Mouse (Mus musculus) kidney, embryonic 14.5 days (tissue): ENCODE results near the gene Cplx3. TPM values are rescaled to one million over a fixed set of nuclear protein-coding genes. Genes with fewer than 3 reads are reported as not detected.

Source experiments
- ATAC-seq: fragments of 200-750 bp; cut with Nextera tagmentation; 2 replicates; pipeline ENCODE4 v1.8.0; 2017; ENCODE audit warnings: moderate number of reproducible peaks, mild to moderate bottlenecking, moderate TSS enrichment, moderate library complexity; ENCODE audit not compliant: low FRiP score, low TSS enrichment
- H3K27ac ChIP-seq: fragments of 300-500 bp; sonication (generic); 2 replicates; pipeline ENCODE4 v1.5.1; 2014; ENCODE audit warnings: low read depth, mild to moderate bottlenecking, low read length, moderate library complexity, mixed read lengths
- H3K27me3 ChIP-seq: fragments of 300-500 bp; sonication (generic); 2 replicates; pipeline ENCODE4 v1.6.1; 2014; ENCODE audit warnings: mild to moderate bottlenecking, low read length; ENCODE audit not compliant: control insufficient read depth, insufficient read depth
- H3K36me3 ChIP-seq: fragments of 300-500 bp; sonication (generic); 2 replicates; pipeline ENCODE4 v1.6.1; 2014; ENCODE audit warnings: low read length, mixed read lengths; ENCODE audit not compliant: control insufficient read depth, insufficient read depth
- H3K4me1 ChIP-seq: fragments of 300-500 bp; sonication (generic); 2 replicates; pipeline ENCODE4 v1.6.1; 2014; ENCODE audit warnings: low read length, mixed read lengths; ENCODE audit not compliant: control insufficient read depth, insufficient read depth
- H3K4me2 ChIP-seq: fragments of 300-500 bp; sonication (generic); replicated peaks from 2 replicates; pipeline ENCODE4 v1.6.1; 2014; ENCODE audit warnings: low read depth, mild to moderate bottlenecking, low read length
- H3K4me3 ChIP-seq: fragments of 300-500 bp; sonication (generic); 2 replicates; pipeline ENCODE4 v1.5.1; 2014; ENCODE audit warnings: mild to moderate bottlenecking, low read length
- H3K9ac ChIP-seq: fragments of 300-500 bp; sonication (generic); 2 replicates; pipeline ENCODE4 v1.6.1; 2014; ENCODE audit warnings: low read depth, mild to moderate bottlenecking, low read length, moderate library complexity
- H3K9me3 ChIP-seq: fragments of 300-500 bp; sonication (generic); 2 replicates; pipeline ENCODE4 v1.6.1; 2016; ENCODE audit warnings: low read length; ENCODE audit not compliant: control insufficient read depth
- WGBS: fragments of 180-500 bp; shearing (Covaris S2); extraction: QIAGEN DNeasy Blood & Tissue Kit; methylation state at CpG from one replicate; pipeline ENCODE4 v1.1.7; 2014; 5-methylcytosine and 5-hydroxymethylcytosine counted together
- polyA plus RNA-seq: library from polyadenylated mRNA; unstranded; fragments of >200 nt; fragmentation: Nextera tagmentation; extraction: Ambion mirVana; gene quantifications from 2 replicates; pipeline ENCODE4 v1.2.1, GENCODE M21; 2014

Cplx3 gene
- polyA plus RNA-seq, result not detected in 2 replicates

DNA sequence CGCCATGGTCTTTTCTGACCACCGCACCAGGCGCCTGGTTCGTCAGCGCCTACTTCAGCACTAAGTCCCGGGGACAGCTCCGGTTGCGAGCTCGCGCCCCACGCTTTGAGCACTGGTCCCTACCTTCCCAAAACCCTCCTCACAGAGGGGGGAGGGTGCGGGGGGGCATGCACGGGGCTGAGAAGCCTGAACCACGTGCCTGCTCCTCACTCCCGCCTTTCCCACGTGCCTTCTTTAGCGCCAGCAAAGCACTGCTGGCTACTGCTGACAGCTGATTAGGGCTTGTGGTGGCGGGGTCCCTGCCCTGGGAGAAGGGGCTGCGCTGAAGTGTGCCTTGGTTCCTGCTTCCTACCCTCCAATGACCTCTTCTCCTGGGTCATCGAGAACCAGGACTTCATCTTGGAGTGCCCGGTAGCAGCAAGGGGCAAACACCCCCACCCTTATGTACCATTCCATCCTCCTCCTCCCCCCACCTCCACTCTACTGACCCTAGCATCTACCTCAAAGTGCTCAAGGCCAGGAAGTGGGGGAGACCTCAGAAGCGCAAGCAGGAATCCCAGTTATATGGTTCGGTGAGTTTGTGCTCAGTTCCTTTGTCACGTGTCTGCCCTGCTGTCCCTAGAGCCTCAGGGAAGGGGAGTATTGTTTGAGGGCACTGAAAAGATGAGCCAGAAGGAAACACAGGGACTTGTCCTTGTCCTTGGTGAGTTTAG lies at the start of gene Cplx3:
Gene Cplx3 (minus strand): TSS at position 143 of the 713 bp plus-strand sequence.
- peak; percentile 65 for ATAC-seq
- H3K4me3 ChIP-seq, result no peak within 1 kb of the TSS
- WGBS, result 5% methylated on average over 24 of the region's 24 CpGs

DNA sequence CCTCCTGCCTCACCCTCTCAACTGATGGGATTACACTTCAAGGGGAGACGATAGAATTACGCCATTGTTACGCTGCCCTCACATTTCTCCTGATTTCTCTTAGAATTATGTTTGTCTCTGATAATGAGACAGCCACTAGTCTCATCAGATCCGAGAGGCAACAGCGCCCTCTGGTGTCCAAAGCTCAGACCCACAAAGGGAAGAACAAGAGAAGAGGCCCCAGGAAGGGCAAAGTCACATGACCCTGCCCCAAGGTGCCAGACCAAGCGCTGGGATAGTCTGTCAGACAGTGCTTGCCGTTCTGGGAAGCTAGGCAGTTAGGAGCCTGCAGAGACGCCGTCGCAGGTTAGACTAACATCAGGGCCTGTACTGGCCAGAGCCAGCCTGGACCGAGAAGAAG lies 49.7 kb upstream of the Cplx3 start:
- WGBS, result 2% methylated on average over 11 of the region's 11 CpGs
- Histone ChIP-seq H3K9me3 (no peaks in the 10 kb centered on the region), H3K36me3 (no peaks in the 10 kb centered on the region), H3K27ac (no peak overlapping the region), H3K4me2 (peak overlapping the region; percentile 26), H3K4me3 (no peak overlapping the region), H3K4me1 (no peaks in the 10 kb centered on the region), H3K27me3 (no peaks in the 10 kb centered on the region), H3K9ac (no peak overlapping the region)
- ATAC-seq, result peak; percentile 70

More for the DNA sequence above, at the start of gene Cplx3:
- Histone ChIP-seq H3K27ac (no peak within 1 kb of the TSS), H3K4me2 (no peak within 1 kb of the TSS; the same call in 1 of the 2 replicates), H3K9me3 (no peaks in the 10 kb centered on the region), H3K4me1 (0 out of 2 replicates have a peak, but pooled peaks cover 4% of the 10 kb centered on the region), H3K36me3 (no peaks in the 10 kb centered on the region), H3K27me3 (no peaks in the 10 kb centered on the region), H3K9ac (no peak within 1 kb of the TSS)

DNA sequence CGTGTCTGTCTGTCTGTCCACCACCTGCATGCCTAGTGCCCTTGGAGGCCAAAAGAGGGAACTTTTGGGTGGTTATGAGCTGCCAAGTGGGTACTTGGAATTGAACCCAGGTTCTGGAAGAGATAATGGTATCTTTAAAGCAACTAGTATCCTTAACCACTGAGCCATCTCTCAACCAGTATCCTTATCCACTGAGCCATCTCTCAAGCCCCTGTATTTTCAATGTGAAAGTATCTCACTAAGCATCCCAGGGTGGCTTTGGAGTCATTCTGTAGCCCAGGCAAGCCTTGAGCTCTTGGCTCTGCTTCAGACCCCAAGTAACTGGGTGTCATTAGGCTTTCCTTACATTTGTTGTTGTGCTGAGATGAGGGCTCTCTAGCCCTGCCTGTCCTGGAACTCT lies 48.9 kb upstream of the Cplx3 start:
- no peak for ATAC-seq

DNA sequence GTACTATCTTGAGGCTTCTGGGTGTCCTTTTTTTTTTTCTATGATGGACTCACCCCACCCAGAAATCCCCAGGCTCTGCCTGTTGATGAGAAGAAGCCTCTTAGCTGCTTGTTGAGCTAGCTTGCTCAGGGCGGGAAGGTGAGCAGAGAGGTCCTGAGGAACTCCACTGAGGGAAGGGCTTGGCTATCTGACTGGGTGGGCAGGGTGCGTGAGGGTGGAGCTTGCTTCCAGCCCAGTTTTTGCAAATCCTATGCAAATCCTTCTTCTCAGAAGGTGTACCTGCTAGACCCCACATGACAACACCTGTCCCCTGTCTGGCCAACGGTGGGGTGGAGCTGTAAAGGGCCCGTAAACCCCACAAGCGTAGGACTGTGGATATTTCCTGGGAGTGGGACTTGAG lies 47.2 kb upstream of the Cplx3 start, which contains the start of gene Csk:
Gene Csk (minus strand): TSS at position 349 of the 400 bp plus-strand sequence.
- Histone ChIP-seq H3K4me1 (no peaks in the 10 kb centered on the region), H3K27ac (no peak within 1 kb of the TSS), H3K9ac (no peak within 1 kb of the TSS), H3K9me3 (no peaks in the 10 kb centered on the region), H3K27me3 (no peaks in the 10 kb centered on the region), H3K4me3 (no peak within 1 kb of the TSS), H3K4me2 (no peak within 1 kb of the TSS), H3K36me3 (no peaks in the 10 kb centered on the region)
- WGBS, result 63% methylated on average over 5 of the region's 5 CpGs
- ATAC-seq, result no peak

More for the DNA sequence above, 48.9 kb upstream of the Cplx3 start:
- no peak overlapping the region for H3K4me2 ChIP-seq
- no peak overlapping the region for H3K27ac ChIP-seq
- no peaks in the 10 kb centered on the region for H3K36me3 ChIP-seq
- H3K4me1 ChIP-seq, result no peaks in the 10 kb centered on the region
- H3K4me3 ChIP-seq, result no peak overlapping the region
- H3K27me3 ChIP-seq, result no peaks in the 10 kb centered on the region
- 89% methylated on average over 1 of the region's 1 CpGs for WGBS
- H3K9me3 ChIP-seq, result no peaks in the 10 kb centered on the region
- H3K9ac ChIP-seq, result no peak overlapping the region

DNA sequence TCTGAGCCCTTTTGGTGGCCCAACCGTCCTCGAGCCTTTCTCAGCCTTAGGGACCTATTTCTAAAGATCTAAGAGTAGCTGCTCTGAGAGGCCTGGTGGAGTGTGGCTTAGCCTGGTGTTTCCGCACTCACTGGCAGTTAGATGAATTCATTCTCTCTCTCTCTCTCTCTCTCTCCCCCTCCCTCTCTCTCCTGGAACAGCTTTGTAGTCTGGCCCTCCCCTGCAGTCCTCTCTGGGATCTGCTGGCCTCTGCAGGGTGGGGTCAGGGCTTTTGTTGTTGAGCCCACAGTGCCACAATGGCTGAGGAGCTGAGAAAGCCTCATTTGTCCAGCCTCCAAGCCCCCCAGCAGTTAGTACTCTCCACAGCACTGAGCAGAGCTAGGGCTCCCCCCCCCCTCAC lies 46.8 kb upstream of the Cplx3 start:
- H3K9ac ChIP-seq, result no peak overlapping the region
- H3K4me3 ChIP-seq, result no peak overlapping the region
- H3K9me3 ChIP-seq, result no peaks in the 10 kb centered on the region
- H3K4me1 ChIP-seq, result no peaks in the 10 kb centered on the region
- WGBS, result 45% methylated on average over 3 of the region's 3 CpGs
- no peak overlapping the region for H3K27ac ChIP-seq
- no peak overlapping the region for H3K4me2 ChIP-seq
- no peaks in the 10 kb centered on the region for H3K36me3 ChIP-seq
- ATAC-seq, result no peak
- H3K27me3 ChIP-seq, result no peaks in the 10 kb centered on the region

DNA sequence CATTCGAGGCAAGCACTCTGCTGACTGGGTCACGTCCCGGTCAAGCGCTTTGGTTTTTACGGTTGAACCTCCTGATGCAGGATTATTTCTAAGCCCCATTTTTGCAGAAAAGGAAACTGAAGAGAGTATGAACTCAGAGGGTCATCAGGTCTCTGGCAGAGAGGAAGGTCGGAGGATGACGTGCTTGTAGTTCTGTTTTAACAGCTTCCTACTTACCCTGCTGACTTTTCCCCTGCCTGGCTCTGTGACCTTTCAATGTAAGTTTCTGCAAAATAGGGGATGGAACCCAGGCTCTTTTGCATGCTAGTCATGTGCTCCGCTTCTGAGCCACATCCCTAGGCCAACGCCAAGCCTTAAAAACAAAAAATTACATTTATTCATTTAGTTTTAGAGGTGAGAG lies 46.3 kb upstream of the Cplx3 start:
- Histone ChIP-seq H3K27ac (no peak overlapping the region), H3K4me2 (no peak overlapping the region), H3K4me3 (no peak overlapping the region), H3K27me3 (no peaks in the 10 kb centered on the region), H3K36me3 (no peaks in the 10 kb centered on the region), H3K4me1 (no peaks in the 10 kb centered on the region), H3K9ac (no peak overlapping the region), H3K9me3 (no peaks in the 10 kb centered on the region)
- 72% methylated on average over 9 of the region's 9 CpGs for whole genome bisulfite sequencing
- ATAC-seq, result no peak

DNA sequence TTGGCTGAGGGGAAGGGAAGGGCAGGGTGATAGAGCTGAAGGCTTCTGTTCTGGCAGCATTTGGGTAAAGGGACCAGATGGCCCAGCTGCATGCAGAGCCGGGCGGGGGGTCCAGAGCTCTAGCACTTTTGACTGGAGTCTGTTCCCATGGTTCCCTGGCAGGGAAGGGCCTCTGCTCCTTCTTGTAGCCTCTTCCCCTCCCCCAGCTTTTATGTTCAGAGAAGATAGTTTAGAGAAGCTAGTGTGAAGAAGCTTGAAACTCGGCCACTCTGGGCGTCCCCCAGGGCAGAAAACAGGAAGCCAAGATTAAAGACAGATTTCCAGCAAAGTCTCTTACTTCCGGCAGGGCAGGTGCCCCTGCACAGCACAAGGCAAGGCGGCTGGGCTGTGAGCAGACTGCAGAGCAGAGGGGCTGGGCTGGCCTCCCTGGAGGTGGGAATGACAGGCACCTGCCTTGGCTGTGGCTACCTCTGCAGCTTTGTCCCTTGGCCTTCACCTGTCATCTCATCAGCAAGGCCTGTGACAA lies 44.8 kb upstream of the Cplx3 start:
- Histone ChIP-seq H3K9me3 (no peaks in the 10 kb centered on the region), H3K27ac (no peak overlapping the region), H3K4me3 (no peak overlapping the region), H3K4me1 (no peaks in the 10 kb centered on the region), H3K36me3 (no peaks in the 10 kb centered on the region), H3K4me2 (no peak overlapping the region), H3K9ac (no peak overlapping the region), H3K27me3 (no peaks in the 10 kb centered on the region)
- WGBS, result 24% methylated on average over 6 of the region's 6 CpGs
- no peak for ATAC-seq

DNA sequence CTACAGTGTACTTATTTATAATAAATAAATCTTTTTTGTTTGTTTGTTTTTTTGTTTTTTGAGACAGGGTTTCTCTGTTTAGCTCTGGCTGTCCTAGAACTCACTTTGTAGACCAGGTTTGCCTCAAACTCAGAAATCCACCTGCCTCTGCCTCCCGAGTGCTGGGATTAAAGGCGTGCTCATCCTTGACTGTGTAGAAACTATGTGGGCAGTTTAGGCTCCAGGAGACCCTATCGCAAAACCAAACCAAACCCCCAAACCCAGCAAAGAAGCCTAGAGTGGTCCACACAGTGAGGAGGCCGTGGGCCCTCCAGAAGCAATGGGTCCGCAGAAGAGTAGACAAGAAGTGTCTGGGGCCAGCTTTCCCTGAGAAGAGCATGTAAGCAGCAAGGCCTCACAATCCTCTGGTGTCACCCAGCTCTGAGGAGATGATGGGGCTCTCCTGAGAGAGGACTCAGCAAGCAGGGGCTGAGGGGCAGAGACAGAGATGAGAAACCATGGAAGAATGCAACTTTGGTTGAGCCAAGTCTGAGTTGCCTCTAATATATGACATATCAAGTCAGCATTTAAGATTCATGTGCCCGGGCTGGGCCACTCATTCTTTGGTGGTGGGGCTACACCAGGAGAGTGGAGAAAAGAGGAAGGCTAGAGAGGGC lies 44.2 kb upstream of the Cplx3 start:
- no peaks in the 10 kb centered on the region for H3K36me3 ChIP-seq
- no peak overlapping the region for H3K4me2 ChIP-seq
- no peak overlapping the region for H3K9ac ChIP-seq
- no peaks in the 10 kb centered on the region for H3K4me1 ChIP-seq
- 89% methylated on average over 6 of the region's 6 CpGs for WGBS
- no peak overlapping the region for H3K27ac ChIP-seq
- no peak overlapping the region for H3K4me3 ChIP-seq
- ATAC-seq, result no peak
- H3K27me3 ChIP-seq, result no peaks in the 10 kb centered on the region
- no peaks in the 10 kb centered on the region for H3K9me3 ChIP-seq
